ENCODE assay signal across 11 mouse cellular contexts in the genomic region with DNA sequence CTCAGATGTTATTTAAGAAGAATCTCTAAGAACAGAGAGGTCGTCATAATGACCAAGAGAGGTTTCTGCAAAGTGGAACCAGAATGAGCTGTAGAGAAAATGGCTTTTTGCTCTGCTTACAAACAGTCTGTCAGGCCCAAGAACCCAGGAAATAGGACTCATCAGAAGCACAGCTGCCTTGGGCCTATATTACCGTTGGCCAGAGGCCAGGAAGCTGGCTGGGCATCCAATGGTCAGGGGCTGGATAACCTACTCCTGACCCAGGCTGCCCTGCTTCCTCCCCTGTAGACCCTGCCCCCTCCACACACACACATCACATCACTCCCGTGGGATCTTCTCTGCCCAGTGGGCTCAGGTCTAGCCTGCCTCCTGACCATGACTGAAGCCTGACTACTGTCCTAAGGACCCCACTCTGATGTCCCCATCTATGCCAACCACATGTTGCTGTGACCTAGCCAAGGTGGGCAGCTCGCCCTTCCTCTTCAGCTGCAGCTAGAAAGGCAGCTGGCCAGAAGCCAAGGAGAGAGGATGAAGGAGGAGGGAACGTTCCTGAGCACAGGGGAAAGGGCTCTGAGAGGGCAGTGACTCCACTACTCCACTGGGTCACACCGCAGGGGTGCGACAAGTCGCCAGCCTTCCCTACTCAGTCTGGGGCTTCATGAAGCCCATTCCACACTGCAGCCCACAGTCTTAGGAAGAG. TPM values are rescaled to one million over a fixed set of nuclear protein-coding genes. Genes with fewer than 3 reads are reported as not detected.
DNase-seq lines count a peak whose midpoint lies in the region; ATAC-seq lines count a peak whose summit lies in the region.
"Had no signal": no experiment of that assay in that cellular context is flagged by ENCODE, and none has a peak within 500 bp of the region (broad histone marks: within the 10 kb centered on the region; RNA-seq: fewer than 3 reads in every experiment).

No protein-coding gene starts in this region.

- WGBS in hindbrain, embryonic 16.5 days, result 59% methylated on average over 8 of the region's 8 CpGs
- 46% methylated on average over 8 of the region's 8 CpGs for WGBS in hindbrain, embryonic 14.5 days
- WGBS in embryonic facial prominence, embryonic 10.5 days, result 61% methylated on average over 8 of the region's 8 CpGs

- no peaks in the 10 kb centered on the region for H3K9me3 ChIP-seq in hindbrain, embryonic 16.5 days (ENCODE audit: control insufficient read depth, low read length)
- no peaks in the 10 kb centered on the region for H3K9me3 ChIP-seq in hindbrain, embryonic 14.5 days (ENCODE audit: control insufficient read depth, low read length)
- H3K9me3 ChIP-seq in embryonic facial prominence, embryonic 10.5 days, result no peaks in the 10 kb centered on the region
- H3K9me3 ChIP-seq: forebrain, embryonic 15.5 days; G1E had no signal

- H3K4me3 ChIP-seq in hindbrain, embryonic 16.5 days (ENCODE audit: low read length), result no peak overlapping the region
- H3K4me3 ChIP-seq in hindbrain, embryonic 14.5 days (replicated peaks; ENCODE audit: low read length), result no peak overlapping the region
- no peak overlapping the region for H3K4me3 ChIP-seq in embryonic facial prominence, embryonic 10.5 days
- H3K4me3 ChIP-seq: forebrain, embryonic 15.5 days had no signal

- peaks cover 31% of the 10 kb centered on the region for H3K4me1 ChIP-seq in hindbrain, embryonic 16.5 days (ENCODE audit: control insufficient read depth, insufficient read depth, low read depth, low read length)
- H3K4me1 ChIP-seq in hindbrain, embryonic 14.5 days (replicated peaks; ENCODE audit: control insufficient read depth, insufficient read depth, low read length), result peaks cover 34% of the 10 kb centered on the region
- H3K4me1 ChIP-seq in embryonic facial prominence, embryonic 10.5 days, result peaks cover 75% of the 10 kb centered on the region

- peaks cover 2% of the 10 kb centered on the region; the same call in 1 of the 2 replicates for H3K36me3 ChIP-seq in hindbrain, embryonic 16.5 days (ENCODE audit: control insufficient read depth, insufficient read depth, low read length)
- H3K36me3 ChIP-seq in hindbrain, embryonic 14.5 days (replicated peaks; ENCODE audit: control insufficient read depth, insufficient read depth), result no peaks in the 10 kb centered on the region
- no peaks in the 10 kb centered on the region for H3K36me3 ChIP-seq in embryonic facial prominence, embryonic 10.5 days (replicated peaks)
- H3K36me3 ChIP-seq: forebrain, embryonic 15.5 days; G1E had no signal

- H3K9ac ChIP-seq in hindbrain, embryonic 16.5 days (ENCODE audit: low read depth, low read length), result no peak overlapping the region
- H3K9ac ChIP-seq in hindbrain, embryonic 14.5 days, result no peak overlapping the region
- H3K9ac ChIP-seq: forebrain, embryonic 15.5 days had no signal

- no peaks in the 10 kb centered on the region for H3K27me3 ChIP-seq in hindbrain, embryonic 16.5 days (replicated peaks; ENCODE audit: control insufficient read depth, insufficient read depth, low read length)
- no peaks in the 10 kb centered on the region for H3K27me3 ChIP-seq in hindbrain, embryonic 14.5 days (ENCODE audit: control insufficient read depth, insufficient read depth, low read length)
- no peaks in the 10 kb centered on the region; the same call in 1 of the 2 replicates for H3K27me3 ChIP-seq in embryonic facial prominence, embryonic 10.5 days (replicated peaks; ENCODE audit: low read depth, poor library complexity, severe bottlenecking)
- H3K27me3 ChIP-seq: forebrain, embryonic 15.5 days had no signal

- 0 out of 2 replicates have a peak overlapping the region, but pooled peaks have one; percentile 1 for H3K27ac ChIP-seq in hindbrain, embryonic 16.5 days (ENCODE audit: low read depth, low read length)
- H3K27ac ChIP-seq in hindbrain, embryonic 14.5 days, result no peak overlapping the region
- peak overlapping the region; percentile 70 for H3K27ac ChIP-seq in embryonic facial prominence, embryonic 10.5 days (replicated peaks)
- H3K27ac ChIP-seq: forebrain, embryonic 15.5 days had no signal

- DNase-seq in hindbrain, embryonic 14.5 days (ENCODE audit: low spot score), result no peak
- no peak for DNase-seq in embryonic facial prominence, embryonic 10.5 days (ENCODE audit: low spot score)
- DNase-seq in kidney, postnatal 25 days, result peak; percentile 64 to 66
- peak; percentile 37 for DNase-seq in lung, postnatal 25 days (ENCODE audit: low spot score)
- no peak for DNase-seq in left cerebral cortex, postnatal 36 days (ENCODE audit: low spot score in 2 of 2)
- DNase-seq in adrenal gland, postnatal 4 days (ENCODE audit: low spot score in 2 of 2), result no peak
- no peak for DNase-seq in spleen, postnatal 10 days (ENCODE audit: low spot score in 2 of 2)

- no peak overlapping the region for H3K4me2 ChIP-seq in hindbrain, embryonic 16.5 days (ENCODE audit: low read length)
- H3K4me2 ChIP-seq in hindbrain, embryonic 14.5 days (replicated peaks), result no peak overlapping the region
- H3K4me2 ChIP-seq: forebrain, embryonic 15.5 days had no signal

- no peak for ATAC-seq in hindbrain, embryonic 16.5 days
- no peak for ATAC-seq in hindbrain, embryonic 14.5 days (ENCODE audit: low FRiP score)
- ATAC-seq: forebrain, embryonic 15.5 days had no signal

- intact Hi-C loops in left cerebral cortex, postnatal 36 days (cut with DNase I), result no loop called here

RNA-seq across cellular contexts. Expression of gene Omp, which starts 14.9 kb away (rescaled TPM):
- polyA plus RNA-seq in hindbrain, embryonic 16.5 days (2015; fragmentation: Nextera tagmentation; extraction: Ambion mirVana), result 0.34 and 0.37 TPM in 2 replicates
- 0.31 and 0.32 TPM in 2 replicates for polyA plus RNA-seq in hindbrain, embryonic 14.5 days (2014; fragmentation: Nextera tagmentation; extraction: Ambion mirVana)
- polyA plus RNA-seq in embryonic facial prominence, embryonic 10.5 days (2016; fragmentation: Nextera tagmentation; extraction: Ambion mirVana), result 0.18 TPM in 1 of 2 replicates, not detected in the other
- total RNA-seq in left cerebral cortex, postnatal 36 days (2021), result under 1 TPM; 0.57 to 0.79 TPM
- total RNA-seq in adrenal gland, postnatal 4 days (2021), result 1 to 10 TPM in 1 of 2 experiments, under 1 TPM in 1; 0.79 to 1.3 TPM
- polyA plus RNA-seq: G1E had no signal

RNA-seq across cellular contexts. Expression of gene Capn5, which starts 17.9 kb away (rescaled TPM):
- polyA plus RNA-seq in hindbrain, embryonic 16.5 days (2015; fragmentation: Nextera tagmentation; extraction: Ambion mirVana), result 27.3 and 31.4 TPM in 2 replicates
- 16.7 and 18.0 TPM in 2 replicates for polyA plus RNA-seq in hindbrain, embryonic 14.5 days (2014; fragmentation: Nextera tagmentation; extraction: Ambion mirVana)
- polyA plus RNA-seq in embryonic facial prominence, embryonic 10.5 days (2016; fragmentation: Nextera tagmentation; extraction: Ambion mirVana), result 4.7 and 5.1 TPM in 2 replicates
- total RNA-seq in left cerebral cortex, postnatal 36 days (2021), result 10 to 100 TPM; 35.9 to 37.6 TPM
- total RNA-seq in adrenal gland, postnatal 4 days (2021), result 10 to 100 TPM; 15.6 to 18.7 TPM

RNA-seq across cellular contexts. Expression of gene B3gnt6, which starts 39.1 kb away (rescaled TPM):
- 0.55 and 0.78 TPM in 2 replicates for polyA plus RNA-seq in hindbrain, embryonic 16.5 days (2015; fragmentation: Nextera tagmentation; extraction: Ambion mirVana)
- 0.25 and 0.31 TPM in 2 replicates for polyA plus RNA-seq in hindbrain, embryonic 14.5 days (2014; fragmentation: Nextera tagmentation; extraction: Ambion mirVana)
- not detected in 2 replicates for polyA plus RNA-seq in embryonic facial prominence, embryonic 10.5 days (2016; fragmentation: Nextera tagmentation; extraction: Ambion mirVana)
- under 1 TPM; 0.35 to 0.50 TPM for total RNA-seq in left cerebral cortex, postnatal 36 days (2021)
- total RNA-seq in adrenal gland, postnatal 4 days (2021), result 1 to 10 TPM; 1.3 to 1.8 TPM
- polyA plus RNA-seq: intestine, embryonic 14.5 days had no signal

RNA-seq across cellular contexts. Expression of gene Myo7a, which starts 40.9 kb away (rescaled TPM):
- polyA plus RNA-seq in hindbrain, embryonic 16.5 days (2015; fragmentation: Nextera tagmentation; extraction: Ambion mirVana), result 13.9 and 22.8 TPM in 2 replicates
- polyA plus RNA-seq in hindbrain, embryonic 14.5 days (2014; fragmentation: Nextera tagmentation; extraction: Ambion mirVana), result 20.0 and 24.3 TPM in 2 replicates
- 20.4 and 21.8 TPM in 2 replicates for polyA plus RNA-seq in embryonic facial prominence, embryonic 10.5 days (2016; fragmentation: Nextera tagmentation; extraction: Ambion mirVana)
- total RNA-seq in left cerebral cortex, postnatal 36 days (2021), result 10 to 100 TPM; 11.4 to 11.5 TPM
- total RNA-seq in adrenal gland, postnatal 4 days (2021), result 100 to 1,000 TPM; 132 to 153 TPM

Comparison
In these comparisons a context has a peak if more than half of its experiments do, and no peak if none do; other contexts are left out.
1. DNase-seq: peak in kidney, postnatal 25 days (2 of 2) and lung, postnatal 25 days (single experiment); none in hindbrain, embryonic 14.5 days (single experiment), embryonic facial prominence, embryonic 10.5 days (single experiment), left cerebral cortex, postnatal 36 days (0 of 2), adrenal gland, postnatal 4 days (0 of 2) and spleen, postnatal 10 days (0 of 2).